Mouse (Mus musculus) intestine, postnatal 0 days (tissue): Measurements from ENCODE around the gene Vps8. TPM values are rescaled to one million over a fixed set of nuclear protein-coding genes. Genes with fewer than 3 reads are reported as not detected.

Experiments
- ATAC-seq: fragments of 200-750 bp; cut with Nextera tagmentation; 2 replicates; pipeline ENCODE4 v1.8.0; 2017; ENCODE audit warnings: mild to moderate bottlenecking, moderate TSS enrichment, moderate library complexity
- H3K27ac ChIP-seq: fragments of 300-500 bp; sonication (generic); 2 replicates; pipeline ENCODE4 v1.5.1; 2014; ENCODE audit warnings: mild to moderate bottlenecking, low read depth, low read length, moderate library complexity
- H3K27me3 ChIP-seq: fragments of 300-500 bp; sonication (generic); replicated peaks from 2 replicates; pipeline ENCODE4 v1.6.1; 2014; ENCODE audit warnings: low read length, mixed read lengths; ENCODE audit not compliant: control insufficient read depth, insufficient read depth
- H3K36me3 ChIP-seq: fragments of 300-500 bp; sonication (generic); 2 replicates; pipeline ENCODE4 v1.6.1; 2014; ENCODE audit warnings: mild to moderate bottlenecking, moderate library complexity; ENCODE audit not compliant: control insufficient read depth, insufficient read depth
- H3K4me1 ChIP-seq: fragments of 300-500 bp; sonication (generic); replicated peaks from 2 replicates; pipeline ENCODE4 v1.6.1; 2014; ENCODE audit warnings: antibody characterized with exemption, low read length, mixed read lengths; ENCODE audit not compliant: control insufficient read depth, insufficient read depth
- H3K4me2 ChIP-seq: fragments of 300-500 bp; sonication (generic); replicated peaks from 2 replicates; pipeline ENCODE4 v1.6.1; 2014; ENCODE audit warnings: low read depth, mild to moderate bottlenecking, moderate library complexity
- H3K4me3 ChIP-seq: fragments of 300-500 bp; sonication (generic); 2 replicates; pipeline ENCODE4 v1.5.1; 2014; ENCODE audit warnings: low read depth, low read length
- H3K9ac ChIP-seq: fragments of 300-500 bp; sonication (generic); 2 replicates; pipeline ENCODE4 v1.6.1; 2014; ENCODE audit warnings: mild to moderate bottlenecking, low read depth, low read length
- H3K9me3 ChIP-seq: fragments of 300-500 bp; sonication (generic); 2 replicates; pipeline ENCODE4 v1.6.1; 2016; ENCODE audit warnings: mixed run types; ENCODE audit not compliant: control insufficient read depth
- CTCF ChIP-seq: sonication (generic); IDR thresholded peaks from 2 replicates; pipeline ENCODE4 v1.5.1; 2016; ENCODE audit warnings: low read depth, mild to moderate bottlenecking, control low read depth, antibody characterized with exemption, moderate library complexity
- WGBS: fragments of 180-500 bp; shearing (Covaris S2); extraction: QIAGEN DNeasy Blood & Tissue Kit; methylation state at CpG from one replicate; pipeline ENCODE4 v1.1.7; 2014; 5-methylcytosine and 5-hydroxymethylcytosine counted together
- polyA plus RNA-seq: library from polyadenylated mRNA; unstranded; fragments of >200 nt; fragmentation: Nextera tagmentation; extraction: Ambion mirVana; gene quantifications from 2 replicates; pipeline ENCODE4 v1.2.1, GENCODE M21; 2015

Gene Vps8
- polyA plus RNA-seq, 1 experiment from 2014 or later: 6.6 TPM

GRCm38 (mm10) chr16:21562625-21563300 lies 139.8 kb downstream of the Vps8 start:
- 84% methylated on average over 3 of the region's 3 CpGs for WGBS
- Histone ChIP-seq H3K9ac (no peak overlapping the region), H3K4me1 (no peaks in the 10 kb centered on the region), H3K36me3 (peaks cover 10% of the 10 kb centered on the region; the same call in 1 of the 2 replicates), H3K27ac (no peak overlapping the region), H3K4me3 (no peak overlapping the region), H3K4me2 (no peak overlapping the region), H3K27me3 (no peaks in the 10 kb centered on the region), H3K9me3 (no peaks in the 10 kb centered on the region)
- ATAC-seq: no peak
- TF ChIP-seq CTCF: no peak

GRCm38 (mm10) chr16:21563322-21563721 lies 140.4 kb downstream of the Vps8 start:
- no peak for ATAC-seq
- Histone ChIP-seq H3K9me3 (no peaks in the 10 kb centered on the region), H3K9ac (no peak overlapping the region), H3K4me1 (no peaks in the 10 kb centered on the region), H3K27ac (no peak overlapping the region), H3K27me3 (no peaks in the 10 kb centered on the region), H3K36me3 (peaks cover 13% of the 10 kb centered on the region; the same call in 1 of the 2 replicates), H3K4me2 (no peak overlapping the region), H3K4me3 (no peak overlapping the region)
- TF ChIP-seq CTCF: no peak
- WGBS: 84% methylated on average over 6 of the region's 6 CpGs

GRCm38 (mm10) chr16:21567093-21567492 lies 144.2 kb downstream of the Vps8 start:
- no peaks in the 10 kb centered on the region for H3K9me3 ChIP-seq
- no peaks in the 10 kb centered on the region for H3K27me3 ChIP-seq
- H3K36me3 ChIP-seq: peaks cover 4% of the 10 kb centered on the region; the same call in 1 of the 2 replicates
- no peak overlapping the region for H3K27ac ChIP-seq
- H3K4me2 ChIP-seq: no peak overlapping the region
- ATAC-seq: no peak
- no peak overlapping the region for H3K9ac ChIP-seq
- H3K4me1 ChIP-seq: no peaks in the 10 kb centered on the region
- no peak for TF ChIP-seq CTCF
- WGBS: 91% methylated on average over 5 of the region's 5 CpGs
- no peak overlapping the region for H3K4me3 ChIP-seq

GRCm38 (mm10) chr16:21569952-21570351 lies 147.0 kb downstream of the Vps8 start:
- Histone ChIP-seq H3K4me3 (no peak overlapping the region), H3K27ac (no peak overlapping the region), H3K36me3 (peaks cover 4% of the 10 kb centered on the region; the same call in 1 of the 2 replicates), H3K4me2 (no peak overlapping the region), H3K27me3 (no peaks in the 10 kb centered on the region), H3K9ac (no peak overlapping the region), H3K9me3 (no peaks in the 10 kb centered on the region), H3K4me1 (no peaks in the 10 kb centered on the region)
- no peak for TF ChIP-seq CTCF
- WGBS: 69% methylated on average over 7 of the region's 7 CpGs
- no peak for ATAC-seq

- H3K9me3 ChIP-seq: no peaks in the 10 kb centered on the region
- H3K4me1 ChIP-seq: no peaks in the 10 kb centered on the region
- H3K4me3 ChIP-seq: no peak overlapping the region
- no peaks in the 10 kb centered on the region for H3K27me3 ChIP-seq
- no peak overlapping the region for H3K4me2 ChIP-seq
- TF ChIP-seq CTCF: no peak
- no peak overlapping the region for H3K9ac ChIP-seq
- H3K36me3 ChIP-seq: peaks cover 4% of the 10 kb centered on the region; the same call in 1 of the 2 replicates
- 74% methylated on average over 5 of the region's 5 CpGs for WGBS
- H3K27ac ChIP-seq: no peak overlapping the region
- ATAC-seq: no peak
Observed at GRCm38 (mm10) chr16:21570786-21571185, 147.9 kb downstream of the Vps8 start.

GRCm38 (mm10) chr16:21576000-21576420 lies 153.1 kb downstream of the Vps8 start:
- no peak for TF ChIP-seq CTCF
- no peak for ATAC-seq
- no peak overlapping the region for H3K4me2 ChIP-seq
- H3K36me3 ChIP-seq: 0 out of 2 replicates have a peak, but pooled peaks cover 12% of the 10 kb centered on the region
- H3K4me1 ChIP-seq: no peaks in the 10 kb centered on the region
- H3K4me3 ChIP-seq: no peak overlapping the region
- 71% methylated on average over 10 of the region's 10 CpGs for WGBS
- H3K27me3 ChIP-seq: no peaks in the 10 kb centered on the region
- H3K27ac ChIP-seq: no peak overlapping the region
- H3K9me3 ChIP-seq: no peaks in the 10 kb centered on the region
- H3K9ac ChIP-seq: no peak overlapping the region
